Mouse (Mus musculus): ENCODE results near the gene Arhgap35. TPM values are rescaled to one million over a fixed set of nuclear protein-coding genes. Genes with fewer than 3 reads are reported as not detected.
A peak's percentile ranks its signal among the peaks of the same experiment; 100 is the strongest.

Arhgap35 gene
- polyA plus RNA-seq, 1 experiment, result 68.4 TPM

DNA sequence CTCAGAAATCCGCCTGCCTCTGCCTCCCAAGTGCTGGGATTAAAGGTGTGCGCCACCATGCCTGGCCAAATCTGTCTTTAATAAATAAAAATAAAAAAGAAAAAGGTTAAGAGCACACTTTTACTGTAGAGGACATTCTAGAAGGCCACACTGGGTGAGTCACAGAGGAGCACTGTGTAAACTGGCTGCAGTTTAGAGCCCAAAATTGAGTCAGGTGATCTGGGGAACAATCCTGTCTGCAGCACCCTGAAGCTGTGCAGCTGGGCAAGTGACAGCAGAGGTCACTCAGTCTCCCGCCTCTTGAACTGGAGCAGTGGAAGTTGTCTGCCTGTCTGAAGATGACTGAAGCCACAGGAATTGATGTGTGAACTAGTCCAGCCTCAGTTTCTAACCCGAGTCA lies 113.2 kb downstream of the Arhgap35 start:
- Histone ChIP-seq H3K27ac (ENCODE audit: insufficient read depth, low read length) (no peak overlapping the region), H3K4me1 (ENCODE audit: control insufficient read depth, insufficient read depth, low read length) (no peaks in the 10 kb centered on the region), H3K4me3 (ENCODE audit: insufficient read depth, low read length) (no peak overlapping the region)
- TF ChIP-seq POLR2A (IDR thresholded peaks at IDR 0.05; ENCODE audit: low read depth, low read length) (no peak), CTCF (IDR thresholded peaks at IDR 0.05; ENCODE audit: borderline replicate concordance, insufficient read depth, low read length) (no peak)

- Histone ChIP-seq H3K4me3 (ENCODE audit: insufficient read depth, low read length) (no peak overlapping the region), H3K4me1 (ENCODE audit: control insufficient read depth, insufficient read depth, low read length) (no peaks in the 10 kb centered on the region), H3K27ac (ENCODE audit: insufficient read depth, low read length) (no peak overlapping the region)
- TF ChIP-seq CTCF (IDR thresholded peaks at IDR 0.05; ENCODE audit: borderline replicate concordance, insufficient read depth, low read length) (no peak), POLR2A (IDR thresholded peaks at IDR 0.05; ENCODE audit: low read depth, low read length) (no peak)
These were observed 115.1 kb downstream of the Arhgap35 start for GRCm38 (mm10) chr7:16499671-16500104.

DNA sequence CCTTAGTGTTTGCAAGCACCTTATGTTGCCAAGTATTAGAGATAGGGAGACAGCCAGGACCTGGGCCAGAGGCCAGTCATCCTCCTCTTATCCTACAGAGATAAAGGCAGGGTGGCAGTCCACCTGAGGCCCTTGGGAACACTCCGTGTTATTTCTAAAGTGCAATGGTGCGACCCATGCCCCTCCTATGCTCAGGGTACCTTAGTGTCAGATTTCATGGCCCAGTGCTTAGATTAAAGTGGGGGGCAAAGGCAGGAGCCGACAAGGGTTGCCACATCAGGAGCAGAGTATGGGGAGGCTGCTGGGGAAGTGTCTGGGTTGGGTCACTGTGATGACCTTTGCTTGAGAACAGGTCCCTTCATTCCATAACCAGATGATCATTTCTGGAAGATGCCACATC lies 118.5 kb downstream of the Arhgap35 start:
- no peaks in the 10 kb centered on the region for H3K4me1 ChIP-seq (ENCODE audit: control insufficient read depth, insufficient read depth, low read length)
- no peak for TF ChIP-seq CTCF (IDR thresholded peaks at IDR 0.05; ENCODE audit: borderline replicate concordance, insufficient read depth, low read length)
- TF ChIP-seq POLR2A (IDR thresholded peaks at IDR 0.05; ENCODE audit: low read depth, low read length), result no peak

DNA sequence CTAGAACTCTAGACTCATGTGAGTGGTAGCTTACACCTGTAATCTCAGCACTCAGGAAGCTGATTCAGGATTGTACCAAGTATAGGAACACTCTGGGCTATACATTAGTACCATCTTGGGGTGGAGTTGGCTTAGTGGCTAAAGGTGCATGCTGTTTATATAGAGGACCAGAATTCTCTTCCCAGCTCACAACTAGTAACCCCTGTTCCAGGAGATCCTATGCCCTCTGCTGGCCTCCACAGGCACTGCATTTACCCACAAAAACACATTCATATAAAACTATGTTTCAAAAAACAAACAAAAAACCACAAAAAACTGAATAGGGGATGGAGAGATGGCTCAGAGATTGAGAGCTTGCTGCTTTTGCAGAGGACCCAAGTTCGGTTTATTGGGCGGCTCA lies 121.4 kb downstream of the Arhgap35 start:
- H3K4me1 ChIP-seq (ENCODE audit: control insufficient read depth, insufficient read depth, low read length), result no peaks in the 10 kb centered on the region
- no peak overlapping the region for H3K4me3 ChIP-seq (ENCODE audit: insufficient read depth, low read length)
- TF ChIP-seq POLR2A (IDR thresholded peaks at IDR 0.05; ENCODE audit: low read depth, low read length), result no peak
- TF ChIP-seq CTCF (IDR thresholded peaks at IDR 0.05; ENCODE audit: borderline replicate concordance, insufficient read depth, low read length), result peak; percentile 28; the same call in 1 of the 2 replicates
- no peak overlapping the region for H3K27ac ChIP-seq (ENCODE audit: insufficient read depth, low read length)

More for the DNA sequence above, 118.5 kb downstream of the Arhgap35 start:
- no peak overlapping the region for H3K27ac ChIP-seq (ENCODE audit: insufficient read depth, low read length)
- H3K4me3 ChIP-seq (ENCODE audit: insufficient read depth, low read length), result no peak overlapping the region

- Histone ChIP-seq H3K4me1 (ENCODE audit: control insufficient read depth, insufficient read depth, low read length) (no peaks in the 10 kb centered on the region), H3K4me3 (ENCODE audit: insufficient read depth, low read length) (no peak overlapping the region)
- no peak for TF ChIP-seq CTCF (IDR thresholded peaks at IDR 0.05; ENCODE audit: borderline replicate concordance, insufficient read depth, low read length)
- no peak for TF ChIP-seq POLR2A (IDR thresholded peaks at IDR 0.05; ENCODE audit: low read depth, low read length)
These were observed 122.6 kb downstream of the Arhgap35 start for GRCm38 (mm10) chr7:16492211-16492610.

GRCm38 (mm10) chr7:16491759-16492158 lies 123.0 kb downstream of the Arhgap35 start:
- Histone ChIP-seq H3K4me1 (ENCODE audit: control insufficient read depth, insufficient read depth, low read length) (no peaks in the 10 kb centered on the region), H3K27ac (ENCODE audit: insufficient read depth, low read length) (no peak overlapping the region), H3K4me3 (ENCODE audit: insufficient read depth, low read length) (no peak overlapping the region)
- TF ChIP-seq POLR2A (IDR thresholded peaks at IDR 0.05; ENCODE audit: low read depth, low read length) (no peak), CTCF (IDR thresholded peaks at IDR 0.05; ENCODE audit: borderline replicate concordance, insufficient read depth, low read length) (peak; percentile 91; the same call in 1 of the 2 replicates)

More at GRCm38 (mm10) chr7:16492211-16492610, 122.6 kb downstream of the Arhgap35 start:
- H3K27ac ChIP-seq (ENCODE audit: insufficient read depth, low read length), result no peak overlapping the region

- no peak for TF ChIP-seq POLR2A (IDR thresholded peaks at IDR 0.05; ENCODE audit: low read depth, low read length)
- TF ChIP-seq CTCF (IDR thresholded peaks at IDR 0.05; ENCODE audit: borderline replicate concordance, insufficient read depth, low read length), result no peak
- no peak overlapping the region for H3K4me3 ChIP-seq (ENCODE audit: insufficient read depth, low read length)
These were observed 124.8 kb downstream of the Arhgap35 start for GRCm38 (mm10) chr7:16489948-16490347.

DNA sequence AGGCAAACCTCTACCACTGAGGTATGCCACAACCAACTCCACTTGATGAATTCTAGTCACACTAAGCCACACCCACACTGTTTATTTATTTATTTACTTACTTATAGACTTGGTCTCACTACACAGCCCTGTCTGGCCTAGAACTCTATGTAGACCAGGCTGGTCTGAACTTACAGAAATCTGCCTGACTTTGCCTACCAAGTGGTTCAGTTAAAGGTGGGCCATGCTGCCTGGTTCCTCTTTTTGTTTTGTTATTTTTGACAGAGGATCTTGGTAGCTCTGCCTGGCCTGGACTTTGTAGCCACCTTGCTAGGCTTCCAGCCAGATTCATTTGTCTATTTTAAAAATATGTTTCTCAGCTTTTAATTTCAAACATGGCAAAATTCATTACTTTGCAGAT lies 126.0 kb downstream of the Arhgap35 start:
- TF ChIP-seq POLR2A (IDR thresholded peaks at IDR 0.05; ENCODE audit: low read depth, low read length) (no peak), CTCF (IDR thresholded peaks at IDR 0.05; ENCODE audit: borderline replicate concordance, insufficient read depth, low read length) (no peak)
- H3K4me3 ChIP-seq (ENCODE audit: insufficient read depth, low read length), result no peak overlapping the region

More at GRCm38 (mm10) chr7:16489948-16490347, 124.8 kb downstream of the Arhgap35 start:
- Histone ChIP-seq H3K27ac (ENCODE audit: insufficient read depth, low read length) (no peak overlapping the region), H3K4me1 (ENCODE audit: control insufficient read depth, insufficient read depth, low read length) (no peaks in the 10 kb centered on the region)

DNA sequence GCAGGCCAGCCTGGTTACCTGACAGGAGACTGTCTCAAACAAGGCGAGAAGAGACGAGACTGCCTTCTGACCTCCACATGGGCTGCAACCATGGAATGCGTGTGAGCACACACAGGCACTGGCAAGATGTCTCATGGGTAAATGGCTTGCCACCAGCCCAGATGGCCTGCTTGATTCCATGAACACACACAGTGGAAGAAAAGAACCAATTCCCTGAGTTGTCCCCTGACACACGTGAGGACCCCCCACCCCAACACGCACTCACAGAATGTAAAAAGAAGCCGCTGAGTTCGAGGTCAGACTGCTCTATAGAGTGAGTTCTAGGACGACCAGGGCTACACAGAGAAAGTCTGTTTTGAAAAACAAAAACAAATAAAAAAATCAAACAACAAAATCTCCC lies 137.2 kb downstream of the Arhgap35 start, which contains the start of gene Npas1:
TSS of gene Npas1 (minus strand) at position 101 of the 400 bp plus-strand sequence.
- Histone ChIP-seq H3K4me3 (ENCODE audit: insufficient read depth, low read length) (no peak within 1 kb of the TSS), H3K27ac (ENCODE audit: insufficient read depth, low read length) (no peak within 1 kb of the TSS), H3K4me1 (ENCODE audit: control insufficient read depth, insufficient read depth, low read length) (no peaks in the 10 kb centered on the region)
- TF ChIP-seq POLR2A (IDR thresholded peaks at IDR 0.05; ENCODE audit: low read depth, low read length) (no peak), CTCF (IDR thresholded peaks at IDR 0.05; ENCODE audit: borderline replicate concordance, insufficient read depth, low read length) (no peak)

More for the DNA sequence above, 126.0 kb downstream of the Arhgap35 start:
- Histone ChIP-seq H3K27ac (ENCODE audit: insufficient read depth, low read length) (no peak overlapping the region), H3K4me1 (ENCODE audit: control insufficient read depth, insufficient read depth, low read length) (no peaks in the 10 kb centered on the region)

GRCm38 (mm10) chr7:16476600-16476989 lies 138.2 kb downstream of the Arhgap35 start:
- no peaks in the 10 kb centered on the region for H3K4me1 ChIP-seq (ENCODE audit: control insufficient read depth, insufficient read depth, low read length)
- H3K27ac ChIP-seq (ENCODE audit: insufficient read depth, low read length), result no peak overlapping the region
- H3K4me3 ChIP-seq (ENCODE audit: insufficient read depth, low read length), result no peak overlapping the region
- TF ChIP-seq POLR2A (IDR thresholded peaks at IDR 0.05; ENCODE audit: low read depth, low read length) (no peak), CTCF (IDR thresholded peaks at IDR 0.05; ENCODE audit: borderline replicate concordance, insufficient read depth, low read length) (no peak)

Data from embryonic fibroblast, embryonic 13.5 days (primary cell).